Comparison of ENCODE assay signal across 9 mouse cellular contexts in the genomic region with DNA sequence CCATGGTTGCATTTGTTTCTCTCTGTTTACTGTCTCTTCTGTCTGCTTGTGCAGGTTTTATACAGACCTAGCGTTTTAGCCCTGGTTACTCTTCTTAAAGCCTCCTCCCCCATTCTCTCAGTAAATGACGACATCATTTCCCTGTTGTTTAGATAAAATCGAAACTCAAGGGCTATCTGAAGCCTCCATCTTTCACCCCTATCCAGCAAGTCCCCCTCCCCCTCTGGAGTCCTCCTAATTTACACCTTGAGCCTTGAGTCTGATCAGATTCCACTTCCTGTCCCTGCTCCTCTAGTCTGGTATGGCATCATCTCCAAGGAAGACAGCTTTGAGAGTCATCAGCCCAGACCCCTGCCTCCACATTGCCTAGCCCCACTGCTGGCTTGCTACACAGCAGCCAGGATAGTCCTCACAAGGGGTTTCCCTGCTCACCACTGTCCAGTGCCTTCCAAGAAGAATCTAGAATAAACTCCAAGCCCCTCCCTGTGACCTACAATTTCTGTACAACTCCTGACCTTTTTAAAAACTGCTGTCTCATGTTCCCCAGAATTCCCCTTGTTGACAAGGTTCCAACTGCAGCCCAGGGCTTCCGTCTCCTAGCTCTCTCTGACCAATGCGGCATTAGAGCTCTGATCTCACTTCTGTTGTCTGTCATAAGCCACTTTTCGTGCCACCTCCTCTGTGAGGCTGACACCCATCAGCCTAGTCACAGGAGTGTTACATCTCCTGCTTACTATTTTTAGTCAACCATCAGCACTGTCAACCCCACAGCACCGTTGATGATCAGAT. TPM values are rescaled to one million over a fixed set of nuclear protein-coding genes. Genes with fewer than 3 reads are reported as not detected.
DNase-seq lines count a peak whose midpoint lies in the region; ATAC-seq and TF ChIP-seq lines count a peak whose summit lies in the region.
"Had no signal": no experiment of that assay in that cellular context is flagged by ENCODE, and none has a peak within 500 bp of the region (broad histone marks: within the 10 kb centered on the region; RNA-seq: fewer than 3 reads in every experiment).

No protein-coding gene starts in this region.

- no peaks in the 10 kb centered on the region for H3K27me3 ChIP-seq in liver, embryonic 12.5 days (replicated peaks)
- no peaks in the 10 kb centered on the region for H3K27me3 ChIP-seq in thymus, adult 2 months (ENCODE audit: control insufficient read depth, insufficient read depth, low read length)
- H3K27me3 ChIP-seq: hindbrain, embryonic 15.5 days had no signal

- no peak overlapping the region for H3K27ac ChIP-seq in liver, embryonic 12.5 days
- H3K27ac ChIP-seq in thymus, adult 2 months (ENCODE audit: control insufficient read depth, insufficient read depth, low read length): peak overlapping the region; percentile 69
- H3K27ac ChIP-seq: hindbrain, embryonic 15.5 days had no signal

- TF ChIP-seq CTCF in thymus, adult 2 months (IDR thresholded peaks at IDR 0.05; ENCODE audit: borderline replicate concordance, control insufficient read depth, extremely low read depth, insufficient read depth, low read length, poor library complexity): no peak

- no peak overlapping the region for H3K9ac ChIP-seq in liver, embryonic 12.5 days
- H3K9ac ChIP-seq: hindbrain, embryonic 15.5 days had no signal

- TF ChIP-seq POLR2A in thymus, adult 2 months (IDR thresholded peaks at IDR 0.05; ENCODE audit: control insufficient read depth, extremely low read depth, insufficient read depth, low read length, poor library complexity): no peak

- H3K4me1 ChIP-seq in liver, embryonic 12.5 days: peaks cover 16% of the 10 kb centered on the region
- H3K4me1 ChIP-seq in thymus, adult 2 months (replicated peaks; ENCODE audit: control insufficient read depth, insufficient read depth, low read length): peaks cover 20% of the 10 kb centered on the region
- H3K4me1 ChIP-seq: hindbrain, embryonic 15.5 days had no signal

- peak; percentile 57 for ATAC-seq in granulocyte monocyte progenitor cell, adult 5-6 weeks (replicated peaks; ENCODE audit: poor library complexity, severe bottlenecking)
- ATAC-seq in liver, embryonic 12.5 days: peak; percentile 71

- H3K9me3 ChIP-seq in liver, embryonic 12.5 days (replicated peaks): no peaks in the 10 kb centered on the region
- H3K9me3 ChIP-seq: hindbrain, embryonic 15.5 days had no signal

- DNase-seq in kidney, adult 9 months: peak; percentile 33
- no peak for DNase-seq in kidney, adult 18-20 months
- peak; percentile 37 for DNase-seq in thymus, adult 2 months
- no peak for DNase-seq in testis, postnatal 10 days (ENCODE audit: low spot score)
- no peak for DNase-seq in frontal cortex, postnatal 14 days (ENCODE audit: low spot score in 2 of 2)
- DNase-seq in layer of hippocampus, adult 8-10 months (ENCODE audit: low spot score in 2 of 2): no peak

- no peaks in the 10 kb centered on the region for H3K36me3 ChIP-seq in liver, embryonic 12.5 days
- H3K36me3 ChIP-seq in thymus, adult 2 months (ENCODE audit: control insufficient read depth, insufficient read depth, low read length): no peaks in the 10 kb centered on the region
- H3K36me3 ChIP-seq: hindbrain, embryonic 15.5 days had no signal

- peak overlapping the region; percentile 39 for H3K4me2 ChIP-seq in liver, embryonic 12.5 days
- H3K4me2 ChIP-seq: hindbrain, embryonic 15.5 days had no signal

- 11% methylated on average over 7 of the region's 7 CpGs for WGBS in liver, embryonic 12.5 days (ENCODE audit: insufficient replicate concordance)
- 2% methylated on average over 7 of the region's 7 CpGs for WGBS in thymus, adult 2 months

- no peak overlapping the region for H3K4me3 ChIP-seq in liver, embryonic 12.5 days
- no peak overlapping the region for H3K4me3 ChIP-seq in thymus, adult 2 months (ENCODE audit: control insufficient read depth, insufficient read depth, low read length)
- H3K4me3 ChIP-seq: hindbrain, embryonic 15.5 days had no signal

RNA-seq across cellular contexts. Expression of a gene that starts 16.8 kb away (rescaled TPM):
- not detected in 2 replicates for total RNA-seq in granulocyte monocyte progenitor cell, adult 5-6 weeks (2014; fragmentation: Nextera tagmentation)
- total RNA-seq in granulocyte monocyte progenitor cell, adult 5-6 weeks (2017): not detected in 2 replicates
- polyA plus RNA-seq in liver, embryonic 12.5 days (2016; fragmentation: Nextera tagmentation; extraction: Ambion mirVana): not detected in 2 replicates
- polyA plus RNA-seq in thymus, adult 2 months (2012; rRNA removed): not detected in 2 replicates
- not detected for total RNA-seq in layer of hippocampus, adult 8-10 months (2022)
- polyA plus RNA-seq: hindbrain, embryonic 15.5 days had no signal

Comparison
In these comparisons a context has a peak if more than half of its experiments do, and no peak if none do; other contexts are left out.
1. DNase-seq: peak in kidney, adult 9 months (single experiment) and thymus, adult 2 months (single experiment); none in kidney, adult 18-20 months (single experiment), testis, postnatal 10 days (single experiment), frontal cortex, postnatal 14 days (0 of 2) and layer of hippocampus, adult 8-10 months (0 of 2).